Mouse (Mus musculus) lung, postnatal 36 days (tissue): ENCODE measurements at regions not wholly inside any gene's neighbourhood (a gene's known extent, or its start where the extent isn't known, plus 50 kb on each side); places are given as distances from the start of the nearest gene placed in this dataset.

Experiments used
- DNase-seq: peaks from one replicate; pipeline ENCODE4 v3.0.0; 2022; ENCODE audit warnings: mixed read lengths

- DNase-seq: no peak
These were observed 78.8 kb upstream of the Herc3 start for GRCm38 (mm10) chr6:58752496-58752895.

DNA sequence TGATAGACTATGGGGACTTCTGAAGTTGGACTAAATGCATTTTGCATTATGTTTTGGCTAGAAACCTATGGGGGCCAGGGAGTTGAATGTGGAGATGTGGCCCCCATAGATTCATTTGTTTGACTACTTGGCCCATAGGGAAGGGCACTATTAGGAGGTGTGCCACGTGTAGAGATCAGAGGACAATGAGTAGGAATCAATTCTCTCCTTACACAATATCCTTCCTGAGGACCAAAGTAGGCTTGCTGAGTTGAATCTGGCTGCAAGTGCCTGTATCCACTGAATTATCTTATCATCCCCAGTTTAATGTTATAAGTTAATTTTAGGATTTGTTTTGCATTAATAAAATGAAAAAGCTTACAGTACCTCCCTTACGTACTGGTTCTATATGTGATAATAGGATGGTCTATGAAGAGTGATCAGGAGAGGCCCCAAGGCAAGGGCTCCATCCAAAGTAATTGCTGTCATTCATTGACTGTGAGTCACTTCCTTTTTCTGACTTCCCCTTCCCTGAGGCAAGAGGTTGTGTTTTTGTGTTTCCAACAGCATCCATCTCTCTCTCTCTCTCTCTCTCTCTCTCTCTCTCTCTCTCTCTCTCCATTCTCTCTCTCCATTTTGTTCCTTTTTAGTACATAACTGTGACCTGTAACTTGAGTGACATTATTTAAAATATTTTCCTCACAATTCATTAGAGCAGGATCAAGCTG is 74.8 kb upstream of the Herc3 start:
- no peak for DNase-seq

GRCm38 (mm10) chr6:58757339-58757738 is 73.9 kb upstream of the Herc3 start:
- no peak for DNase-seq

- DNase-seq: peak; percentile 68
These were observed 60.5 kb upstream of the Herc3 start for GRCm38 (mm10) chr6:58770654-58771218.

DNA sequence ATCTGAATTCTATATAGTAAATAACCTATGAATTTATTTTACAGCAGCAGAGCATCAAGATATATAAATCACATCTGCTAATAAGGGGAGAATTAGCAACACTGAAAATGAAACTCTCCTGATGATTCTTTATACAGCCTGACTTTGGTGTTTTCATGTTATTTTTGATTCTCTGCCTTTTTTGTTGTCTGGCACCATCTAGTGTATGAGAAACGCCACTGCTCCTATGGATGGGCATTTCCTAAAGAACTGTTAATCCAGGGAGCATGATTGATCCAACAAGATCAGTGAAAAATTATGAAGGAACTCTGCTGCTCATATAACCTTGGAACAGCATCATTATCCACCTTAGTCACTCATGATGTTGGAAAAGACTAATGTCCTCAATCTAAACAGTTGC is 59.3 kb upstream of the Herc3 start:
- DNase-seq: peak; percentile 52
